Comparison of ENCODE assay signal across 15 mouse cellular contexts in the genomic region with DNA sequence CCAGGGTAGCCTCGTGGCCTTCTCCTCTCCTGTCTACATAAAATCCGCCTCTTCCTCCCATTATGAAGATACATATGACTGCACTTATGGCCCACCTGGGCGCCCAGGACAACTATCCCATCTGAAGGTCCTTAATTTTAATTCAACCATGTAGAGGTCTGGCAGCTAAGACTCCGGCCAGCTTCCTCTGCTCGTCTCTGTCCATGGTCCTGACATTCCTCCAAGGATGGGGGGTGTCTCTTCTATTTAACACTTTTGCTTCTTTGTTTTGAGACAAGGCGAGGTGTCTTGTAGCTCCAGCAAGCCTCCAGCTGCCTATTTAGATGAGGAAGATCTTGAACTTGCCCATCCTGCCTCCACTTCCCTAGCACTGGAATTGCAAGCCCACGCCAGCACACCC.
DNase-seq lines count a peak whose midpoint lies in the region; ATAC-seq lines count a peak whose summit lies in the region.
"Had no signal": no experiment of that assay in that cellular context is flagged by ENCODE, and none has a peak within 500 bp of the region (broad histone marks: within the 10 kb centered on the region; RNA-seq: fewer than 3 reads in every experiment).

No protein-coding gene starts in this region.

- peak; percentile 53 for DNase-seq in hindbrain, embryonic 10.5 days (ENCODE audit: low spot score)
- DNase-seq in hindbrain, embryonic 14.5 days (ENCODE audit: low spot score) = no peak
- peak; percentile 27 for DNase-seq in ovary, postnatal 14 days (ENCODE audit: low spot score)
- DNase-seq in ovary, postnatal 10 days (ENCODE audit: low spot score) = no peak
- peak; percentile 60 for DNase-seq in embryo, embryonic 11.5 days (ENCODE audit: low read depth, low spot score)
- DNase-seq in retina, postnatal 1 day = peak; percentile 57
- DNase-seq in midbrain, embryonic 14.5 days = no peak
- DNase-seq in left cerebral cortex, postnatal 14 days (ENCODE audit: low spot score in 2 of 2) = no peak
- DNase-seq: cerebellum, postnatal 36 days; gastrocnemius, postnatal 36 days; kidney, adult 2 months; layer of hippocampus, postnatal 36 days; thymus, adult 18-20 months had no signal

- intact Hi-C loops in left cerebral cortex, postnatal 14 days (cut with DNase I) = no loop called here

- H3K4me3 ChIP-seq in hindbrain, embryonic 10.5 days = no peak overlapping the region
- H3K4me3 ChIP-seq in hindbrain, embryonic 14.5 days (replicated peaks; ENCODE audit: low read length) = no peak overlapping the region
- no peak overlapping the region for H3K4me3 ChIP-seq in midbrain, embryonic 14.5 days (replicated peaks; ENCODE audit: low read depth, low read length)
- H3K4me3 ChIP-seq: forebrain, embryonic 10.5 days; lung, embryonic 15.5 days had no signal

- peaks cover 67% of the 10 kb centered on the region for H3K27me3 ChIP-seq in hindbrain, embryonic 10.5 days (ENCODE audit: insufficient read depth, poor library complexity, severe bottlenecking)
- peaks cover 17% of the 10 kb centered on the region; the same call in 1 of the 2 replicates for H3K27me3 ChIP-seq in hindbrain, embryonic 14.5 days (ENCODE audit: control insufficient read depth, insufficient read depth, low read length)
- H3K27me3 ChIP-seq in midbrain, embryonic 14.5 days (ENCODE audit: control insufficient read depth, insufficient read depth, low read length) = 0 out of 2 replicates have a peak, but pooled peaks cover 3% of the 10 kb centered on the region
- H3K27me3 ChIP-seq: lung, embryonic 15.5 days had no signal

- peaks cover 5% of the 10 kb centered on the region; the same call in 1 of the 2 replicates for H3K9me3 ChIP-seq in hindbrain, embryonic 10.5 days
- H3K9me3 ChIP-seq in hindbrain, embryonic 14.5 days (ENCODE audit: control insufficient read depth, low read length) = 0 out of 2 replicates have a peak, but pooled peaks cover under 1% of the 10 kb centered on the region
- 0 out of 2 replicates have a peak, but pooled peaks cover under 1% of the 10 kb centered on the region for H3K9me3 ChIP-seq in midbrain, embryonic 14.5 days (ENCODE audit: control insufficient read depth, low read length)
- H3K9me3 ChIP-seq: lung, embryonic 15.5 days had no signal

- 25% methylated on average over 7 of the region's 7 CpGs for WGBS in hindbrain, embryonic 10.5 days
- WGBS in hindbrain, embryonic 14.5 days = 42% methylated on average over 7 of the region's 7 CpGs
- WGBS in midbrain, embryonic 14.5 days = 37% methylated on average over 7 of the region's 7 CpGs

- H3K27ac ChIP-seq in hindbrain, embryonic 10.5 days = no peak overlapping the region
- H3K27ac ChIP-seq in hindbrain, embryonic 14.5 days = no peak overlapping the region
- no peak overlapping the region for H3K27ac ChIP-seq in midbrain, embryonic 14.5 days (replicated peaks; ENCODE audit: low read depth, low read length)
- H3K27ac ChIP-seq: lung, embryonic 15.5 days had no signal

- H3K9ac ChIP-seq in hindbrain, embryonic 14.5 days = no peak overlapping the region
- no peak overlapping the region for H3K9ac ChIP-seq in midbrain, embryonic 14.5 days (replicated peaks; ENCODE audit: low read length)
- H3K9ac ChIP-seq: lung, embryonic 15.5 days had no signal

- no peaks in the 10 kb centered on the region for H3K36me3 ChIP-seq in hindbrain, embryonic 10.5 days
- H3K36me3 ChIP-seq in hindbrain, embryonic 14.5 days (replicated peaks; ENCODE audit: control insufficient read depth, insufficient read depth) = no peaks in the 10 kb centered on the region
- no peaks in the 10 kb centered on the region for H3K36me3 ChIP-seq in midbrain, embryonic 14.5 days (ENCODE audit: control insufficient read depth, insufficient read depth, low read length)
- H3K36me3 ChIP-seq: forebrain, embryonic 10.5 days; lung, embryonic 15.5 days had no signal

- ATAC-seq in hindbrain, embryonic 14.5 days (ENCODE audit: low FRiP score) = no peak
- no peak for ATAC-seq in midbrain, embryonic 14.5 days (ENCODE audit: low FRiP score, low TSS enrichment)

- peaks cover 19% of the 10 kb centered on the region for H3K4me1 ChIP-seq in hindbrain, embryonic 10.5 days (replicated peaks)
- peaks cover 13% of the 10 kb centered on the region for H3K4me1 ChIP-seq in hindbrain, embryonic 14.5 days (replicated peaks; ENCODE audit: control insufficient read depth, insufficient read depth, low read length)
- H3K4me1 ChIP-seq in midbrain, embryonic 14.5 days (ENCODE audit: control insufficient read depth, insufficient read depth, low read length) = peaks cover 27% of the 10 kb centered on the region
- H3K4me1 ChIP-seq: lung, embryonic 15.5 days had no signal

- H3K4me2 ChIP-seq in hindbrain, embryonic 14.5 days (replicated peaks) = no peak overlapping the region
- no peak overlapping the region for H3K4me2 ChIP-seq in midbrain, embryonic 14.5 days (ENCODE audit: low read length)
- H3K4me2 ChIP-seq: lung, embryonic 15.5 days had no signal

Comparison
In these comparisons a context has a peak if more than half of its experiments do, and no peak if none do; other contexts are left out.
1. DNase-seq: peak in hindbrain, embryonic 10.5 days (single experiment), ovary, postnatal 14 days (single experiment), embryo, embryonic 11.5 days (single experiment) and retina, postnatal 1 day (single experiment); none in hindbrain, embryonic 14.5 days (single experiment), ovary, postnatal 10 days (single experiment), midbrain, embryonic 14.5 days (single experiment) and left cerebral cortex, postnatal 14 days (0 of 2).